Mouse (Mus musculus) liver, embryonic 14.5 days (tissue): ENCODE measurements at regions not wholly inside any gene's neighbourhood (a gene's known extent, or its start where the extent isn't known, plus 50 kb on each side); places are given as distances from the start of the nearest gene placed in this dataset.

Source experiments
- CTCF ChIP-seq: IDR thresholded peaks from 2 replicates; pipeline ENCODE4 v1.5.1; 2016; ENCODE audit warnings: antibody characterized with exemption, low read depth, control low read depth
- EP300 ChIP-seq: IDR thresholded peaks from 2 replicates; pipeline ENCODE4 v1.6.1; 2016; ENCODE audit warnings: antibody characterized with exemption, low read depth

DNA sequence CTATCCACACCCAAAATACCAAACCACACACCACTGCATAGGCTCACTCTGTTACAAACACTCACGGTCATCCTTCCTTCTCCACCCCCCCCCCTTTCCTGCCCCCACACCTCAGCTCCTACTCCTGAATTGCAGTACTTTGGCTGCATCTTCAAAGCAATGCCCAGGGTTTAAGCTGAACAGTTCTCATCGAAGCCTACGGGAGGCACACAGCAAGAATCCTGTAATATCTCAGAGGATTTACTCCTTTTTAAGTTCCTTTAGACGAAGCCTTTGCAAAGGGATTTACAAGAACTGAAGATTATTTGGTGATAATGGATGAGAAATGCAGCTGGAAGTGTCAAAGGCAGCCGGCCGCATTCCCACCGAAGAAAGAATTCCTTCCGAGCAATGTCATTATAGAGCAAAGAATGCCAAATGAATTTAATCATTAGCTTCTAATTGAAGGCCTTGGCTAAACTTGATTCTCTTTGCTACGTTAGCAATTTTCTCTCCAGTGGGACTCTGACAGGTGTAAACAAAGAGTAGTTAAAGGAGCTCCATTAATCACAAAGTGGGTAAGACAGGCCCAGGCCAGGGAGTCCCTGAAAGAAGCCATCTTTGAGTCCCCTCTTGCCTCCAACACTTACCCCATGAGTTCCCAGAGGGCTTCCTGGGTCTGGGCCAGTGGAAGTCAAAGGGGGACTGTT is 180.6 kb upstream of the Rfx3 start:
- no peak for TF ChIP-seq CTCF
- no peak for TF ChIP-seq EP300
